Mouse (Mus musculus): Measurements from ENCODE around the gene Tent2. TPM values are rescaled to one million over a fixed set of nuclear protein-coding genes. Genes with fewer than 3 reads are reported as not detected.

Tent2 gene
- polyA plus RNA-seq, 1 experiment from 2014 or later = 48.5 TPM

DNA sequence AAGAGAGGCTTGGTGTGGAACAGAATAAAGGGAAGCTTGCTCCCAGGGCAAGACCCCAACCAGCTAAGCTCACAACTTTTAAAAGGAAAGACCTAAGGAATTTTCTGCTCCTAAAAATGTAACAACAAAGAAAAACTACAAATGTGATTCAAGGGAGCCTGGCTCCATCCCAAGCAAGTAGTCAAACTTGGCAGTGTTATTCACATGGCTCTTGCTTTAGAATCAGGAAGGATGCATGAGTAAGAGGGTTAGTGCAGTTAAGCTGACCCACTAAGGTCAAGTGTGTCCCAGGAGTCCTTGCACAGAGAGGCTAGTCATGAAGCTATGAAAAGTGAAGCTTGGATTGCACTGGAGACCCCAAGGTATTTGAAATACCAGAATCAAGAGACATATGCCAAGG lies 29.7 kb downstream of the Tent2 start:
- DNase-seq (ENCODE audit: low spot score) = no peak
- no peak overlapping the region for H3K9ac ChIP-seq (ENCODE audit: low read length)
- H3K9me3 ChIP-seq (replicated peaks; ENCODE audit: control insufficient read depth, low read length) = no peaks in the 10 kb centered on the region
- H3K27ac ChIP-seq (ENCODE audit: low read depth, low read length) = no peak overlapping the region
- no peak overlapping the region for H3K4me3 ChIP-seq (ENCODE audit: low read depth, low read length)
- H3K4me2 ChIP-seq (ENCODE audit: low read length) = no peak overlapping the region
- peaks cover 32% of the 10 kb centered on the region for H3K36me3 ChIP-seq (ENCODE audit: control insufficient read depth, insufficient read depth, low read length)
- H3K27me3 ChIP-seq (replicated peaks; ENCODE audit: control insufficient read depth, insufficient read depth, low read length) = no peaks in the 10 kb centered on the region
- no peak for ATAC-seq
- no peaks in the 10 kb centered on the region for H3K4me1 ChIP-seq (ENCODE audit: control insufficient read depth, insufficient read depth, low read length)

- Histone ChIP-seq H3K9ac (ENCODE audit: low read length) (no peak overlapping the region), H3K36me3 (ENCODE audit: control insufficient read depth, insufficient read depth, low read length) (peaks cover 27% of the 10 kb centered on the region; the same call in 1 of the 2 replicates), H3K4me2 (ENCODE audit: low read length) (no peak overlapping the region), H3K27me3 (replicated peaks; ENCODE audit: control insufficient read depth, insufficient read depth, low read length) (no peaks in the 10 kb centered on the region), H3K27ac (ENCODE audit: low read depth, low read length) (no peak overlapping the region), H3K9me3 (replicated peaks; ENCODE audit: control insufficient read depth, low read length) (no peaks in the 10 kb centered on the region), H3K4me1 (ENCODE audit: control insufficient read depth, insufficient read depth, low read length) (no peaks in the 10 kb centered on the region), H3K4me3 (ENCODE audit: low read depth, low read length) (no peak overlapping the region)
- 96% methylated on average over 6 of the region's 6 CpGs for WGBS
- no peak for DNase-seq (ENCODE audit: low spot score)
- no peak for ATAC-seq
Measured at GRCm38 (mm10) chr13:93158261-93158660, 33.9 kb downstream of the Tent2 start.

DNA sequence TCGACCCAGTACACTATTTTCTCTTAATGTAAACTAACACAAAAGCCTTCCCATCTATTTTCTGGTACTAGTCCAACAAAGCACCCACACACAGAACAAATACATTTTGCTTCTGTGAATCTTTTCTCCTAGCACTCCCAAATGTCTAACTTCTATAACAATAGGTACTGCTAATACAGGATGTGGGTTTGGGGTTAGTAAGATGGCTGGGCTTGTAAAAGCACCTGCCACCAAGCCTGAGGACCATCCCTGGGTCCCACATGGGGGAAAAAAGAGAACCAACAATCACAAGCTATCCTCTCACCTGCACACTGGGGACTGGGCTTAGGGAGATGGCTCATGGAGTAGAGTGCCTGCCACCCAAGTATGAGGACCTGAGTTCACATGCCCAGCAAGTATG lies 38.9 kb downstream of the Tent2 start:
- Histone ChIP-seq H3K9me3 (replicated peaks; ENCODE audit: control insufficient read depth, low read length) (no peaks in the 10 kb centered on the region), H3K27ac (ENCODE audit: low read depth, low read length) (no peak overlapping the region), H3K36me3 (ENCODE audit: control insufficient read depth, insufficient read depth, low read length) (peaks cover 29% of the 10 kb centered on the region), H3K4me1 (ENCODE audit: control insufficient read depth, insufficient read depth, low read length) (no peaks in the 10 kb centered on the region), H3K4me3 (ENCODE audit: low read depth, low read length) (no peak overlapping the region), H3K27me3 (replicated peaks; ENCODE audit: control insufficient read depth, insufficient read depth, low read length) (no peaks in the 10 kb centered on the region), H3K4me2 (ENCODE audit: low read length) (no peak overlapping the region), H3K9ac (ENCODE audit: low read length) (no peak overlapping the region)
- no peak for DNase-seq (ENCODE audit: low spot score)
- ATAC-seq = no peak
- WGBS = 87% methylated on average over 1 of the region's 1 CpGs

- peak within 1 kb of the TSS; percentile 39 for H3K4me3 ChIP-seq (ENCODE audit: low read depth, low read length)
- no peak within 1 kb of the TSS; the same call in 1 of the 2 replicates for H3K27ac ChIP-seq (ENCODE audit: low read depth, low read length)
- H3K27me3 ChIP-seq (replicated peaks; ENCODE audit: control insufficient read depth, insufficient read depth, low read length) = no peaks in the 10 kb centered on the region
- peak; percentile 88 for ATAC-seq
- H3K36me3 ChIP-seq (ENCODE audit: control insufficient read depth, insufficient read depth, low read length) = peaks cover 5% of the 10 kb centered on the region; the same call in 1 of the 2 replicates
- WGBS = under 1% methylated on average over 45 of the region's 45 CpGs
- DNase-seq (ENCODE audit: low spot score) = peak; percentile 75
- peak within 1 kb of the TSS; percentile 64 for H3K9ac ChIP-seq (ENCODE audit: low read length)
- H3K4me1 ChIP-seq (ENCODE audit: control insufficient read depth, insufficient read depth, low read length) = 0 out of 2 replicates have a peak, but pooled peaks cover 2% of the 10 kb centered on the region
- H3K4me2 ChIP-seq (ENCODE audit: low read length) = peak within 1 kb of the TSS; percentile 93
- no peaks in the 10 kb centered on the region for H3K9me3 ChIP-seq (replicated peaks; ENCODE audit: control insufficient read depth, low read length)
Measured at GRCm38 (mm10) chr13:93144336-93145167, 47.6 kb downstream of the Tent2 start, which contains the start of gene Cmya5. Gene Cmya5 (minus strand): TSS chr13:93144724.

DNA sequence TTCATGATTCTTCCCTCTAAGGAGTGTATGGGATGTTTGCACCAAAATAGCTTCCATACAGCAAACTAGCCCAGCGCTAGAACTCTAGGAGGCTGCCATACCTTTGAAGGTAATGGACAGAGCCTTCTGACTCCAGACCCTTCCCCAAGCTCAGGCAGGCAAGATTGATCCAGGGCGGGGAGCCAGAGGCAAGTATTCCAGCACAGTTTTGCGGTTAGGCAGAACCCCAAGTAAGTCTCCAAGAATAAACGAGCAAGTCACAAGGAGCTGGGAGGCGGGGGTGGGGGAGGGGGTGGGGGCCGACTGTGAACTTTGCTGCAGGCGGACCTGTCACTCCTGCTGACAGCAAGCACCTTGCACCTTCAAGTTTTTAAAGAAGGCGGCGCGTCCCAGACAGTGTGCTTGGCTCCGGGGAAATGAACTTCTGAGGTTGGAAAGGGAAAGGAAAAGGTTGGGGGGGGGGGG lies 48.3 kb downstream of the Tent2 start:
- Histone ChIP-seq H3K4me3 (ENCODE audit: low read depth, low read length) (peak overlapping the region; percentile 39), H3K27me3 (replicated peaks; ENCODE audit: control insufficient read depth, insufficient read depth, low read length) (no peaks in the 10 kb centered on the region), H3K27ac (ENCODE audit: low read depth, low read length) (no peak overlapping the region), H3K9me3 (replicated peaks; ENCODE audit: control insufficient read depth, low read length) (no peaks in the 10 kb centered on the region), H3K4me2 (ENCODE audit: low read length) (peak overlapping the region; percentile 93), H3K36me3 (ENCODE audit: control insufficient read depth, insufficient read depth, low read length) (no peaks in the 10 kb centered on the region; the same call in 1 of the 2 replicates), H3K4me1 (ENCODE audit: control insufficient read depth, insufficient read depth, low read length) (0 out of 2 replicates have a peak, but pooled peaks cover 2% of the 10 kb centered on the region), H3K9ac (ENCODE audit: low read length) (peak overlapping the region; percentile 64)
- 12% methylated on average over 11 of the region's 11 CpGs for WGBS
- ATAC-seq = peak; percentile 33
- DNase-seq (ENCODE audit: low spot score) = no peak

- ATAC-seq (no peak), DNase-seq (ENCODE audit: low spot score) (no peak)
- H3K4me3 ChIP-seq (ENCODE audit: low read depth, low read length) = no peak overlapping the region
- H3K4me2 ChIP-seq (ENCODE audit: low read length) = no peak overlapping the region
- H3K9ac ChIP-seq (ENCODE audit: low read length) = no peak overlapping the region
- no peaks in the 10 kb centered on the region for H3K36me3 ChIP-seq (ENCODE audit: control insufficient read depth, insufficient read depth, low read length)
- no peaks in the 10 kb centered on the region for H3K27me3 ChIP-seq (replicated peaks; ENCODE audit: control insufficient read depth, insufficient read depth, low read length)
- 0 out of 2 replicates have a peak, but pooled peaks cover 2% of the 10 kb centered on the region for H3K4me1 ChIP-seq (ENCODE audit: control insufficient read depth, insufficient read depth, low read length)
- 95% methylated on average over 6 of the region's 6 CpGs for WGBS
- H3K9me3 ChIP-seq (replicated peaks; ENCODE audit: control insufficient read depth, low read length) = no peaks in the 10 kb centered on the region
- H3K27ac ChIP-seq (ENCODE audit: low read depth, low read length) = no peak overlapping the region
Measured at GRCm38 (mm10) chr13:93141184-93141583, 51.0 kb downstream of the Tent2 start.

- Histone ChIP-seq H3K27me3 (replicated peaks; ENCODE audit: control insufficient read depth, insufficient read depth, low read length) (no peaks in the 10 kb centered on the region), H3K36me3 (ENCODE audit: control insufficient read depth, insufficient read depth, low read length) (no peaks in the 10 kb centered on the region), H3K4me3 (ENCODE audit: low read depth, low read length) (no peak overlapping the region), H3K4me2 (ENCODE audit: low read length) (no peak overlapping the region), H3K27ac (ENCODE audit: low read depth, low read length) (no peak overlapping the region), H3K9me3 (replicated peaks; ENCODE audit: control insufficient read depth, low read length) (no peaks in the 10 kb centered on the region), H3K4me1 (ENCODE audit: control insufficient read depth, insufficient read depth, low read length) (no peaks in the 10 kb centered on the region), H3K9ac (ENCODE audit: low read length) (no peak overlapping the region)
- no peak for DNase-seq (ENCODE audit: low spot score)
- WGBS = 45% methylated on average over 1 of the region's 1 CpGs
- ATAC-seq = no peak
Measured at GRCm38 (mm10) chr13:93138059-93138458, 54.1 kb downstream of the Tent2 start.

GRCm38 (mm10) chr13:93137098-93137497 lies 55.1 kb downstream of the Tent2 start:
- Histone ChIP-seq H3K4me3 (ENCODE audit: low read depth, low read length) (no peak overlapping the region), H3K4me1 (ENCODE audit: control insufficient read depth, insufficient read depth, low read length) (no peaks in the 10 kb centered on the region), H3K27me3 (replicated peaks; ENCODE audit: control insufficient read depth, insufficient read depth, low read length) (no peaks in the 10 kb centered on the region), H3K9ac (ENCODE audit: low read length) (no peak overlapping the region), H3K9me3 (replicated peaks; ENCODE audit: control insufficient read depth, low read length) (no peaks in the 10 kb centered on the region), H3K36me3 (ENCODE audit: control insufficient read depth, insufficient read depth, low read length) (no peaks in the 10 kb centered on the region), H3K4me2 (ENCODE audit: low read length) (no peak overlapping the region), H3K27ac (ENCODE audit: low read depth, low read length) (no peak overlapping the region)
- DNase-seq (ENCODE audit: low spot score) (no peak), ATAC-seq (no peak)
- 92% methylated on average over 7 of the region's 7 CpGs for WGBS

DNA sequence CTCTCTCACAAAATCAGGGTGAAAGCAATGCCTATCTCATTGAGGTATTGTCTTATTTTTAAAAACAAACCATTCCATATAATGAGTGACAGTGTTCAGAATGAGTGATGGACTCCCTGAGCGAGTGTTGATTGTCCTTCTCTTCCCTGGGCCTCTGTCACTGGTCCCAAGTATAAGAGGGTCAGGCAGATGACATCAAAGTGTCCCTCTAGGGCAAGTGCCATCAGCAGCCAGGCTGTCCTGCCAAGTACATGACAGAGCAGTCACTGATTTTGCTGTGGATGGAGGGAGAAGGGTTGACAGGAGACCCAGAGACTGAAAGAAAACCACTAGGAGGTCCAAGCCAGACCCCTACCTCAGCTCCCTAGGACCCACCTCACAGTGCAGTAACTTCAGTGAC lies 55.9 kb downstream of the Tent2 start:
- no peak for DNase-seq (ENCODE audit: low spot score)
- WGBS = 89% methylated on average over 1 of the region's 1 CpGs

More for the DNA sequence above, 55.9 kb downstream of the Tent2 start:
- Histone ChIP-seq H3K4me1 (ENCODE audit: control insufficient read depth, insufficient read depth, low read length) (no peaks in the 10 kb centered on the region), H3K27me3 (replicated peaks; ENCODE audit: control insufficient read depth, insufficient read depth, low read length) (no peaks in the 10 kb centered on the region), H3K9me3 (replicated peaks; ENCODE audit: control insufficient read depth, low read length) (no peaks in the 10 kb centered on the region), H3K4me2 (ENCODE audit: low read length) (no peak overlapping the region), H3K36me3 (ENCODE audit: control insufficient read depth, insufficient read depth, low read length) (no peaks in the 10 kb centered on the region), H3K4me3 (ENCODE audit: low read depth, low read length) (no peak overlapping the region), H3K9ac (ENCODE audit: low read length) (no peak overlapping the region), H3K27ac (ENCODE audit: low read depth, low read length) (no peak overlapping the region)
- no peak for ATAC-seq

All from forebrain, embryonic 14.5 days (tissue).